Mouse (Mus musculus) layer of hippocampus, postnatal 10 days (tissue): ENCODE results near the gene Oas1c. TPM values are rescaled to one million over a fixed set of nuclear protein-coding genes. Genes with fewer than 3 reads are reported as not detected.

ENCODE experiments used
- DNase-seq, 2 experiments: peaks; one replicate each; pipeline ENCODE4 v3.0.0; 2021; ENCODE audit warnings: low spot score in 2 of 2
- microRNA-seq, 2 experiments: library from miRNA; unstranded; fragments of <30 nt; microRNA quantifications; one replicate each; pipeline ENCODE4 v1.2.0; 2021
- total RNA-seq, 2 experiments: library from RNA; stranded (reverse); gene quantifications; 2 replicates each; pipeline ENCODE4 v1.2.3; 2021

Gene Oas1c
- total RNA-seq, 2 experiments from 2014 or later = 0.47 to 1.0 TPM

DNA sequence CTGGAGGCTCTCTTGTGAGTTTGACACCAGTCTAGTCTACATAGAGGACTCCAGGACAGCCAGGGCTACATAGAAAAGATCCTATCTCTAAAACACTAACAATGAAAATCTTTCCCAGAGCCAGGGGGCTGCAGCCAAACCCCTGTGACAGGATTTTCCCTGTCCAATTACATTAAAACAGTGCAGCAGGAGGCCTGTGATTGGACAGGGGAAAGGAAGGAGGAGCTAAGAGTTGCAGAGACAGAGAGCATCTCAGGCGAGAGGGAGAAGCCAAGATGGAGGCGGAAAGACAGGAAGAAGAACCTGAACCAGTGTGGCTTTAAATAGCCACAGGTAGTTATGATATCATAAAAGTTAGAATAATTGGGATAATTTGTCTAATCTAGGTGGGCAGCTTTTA, 29.9 kb downstream of the Oas1c start:
- no peak for DNase-seq

DNA sequence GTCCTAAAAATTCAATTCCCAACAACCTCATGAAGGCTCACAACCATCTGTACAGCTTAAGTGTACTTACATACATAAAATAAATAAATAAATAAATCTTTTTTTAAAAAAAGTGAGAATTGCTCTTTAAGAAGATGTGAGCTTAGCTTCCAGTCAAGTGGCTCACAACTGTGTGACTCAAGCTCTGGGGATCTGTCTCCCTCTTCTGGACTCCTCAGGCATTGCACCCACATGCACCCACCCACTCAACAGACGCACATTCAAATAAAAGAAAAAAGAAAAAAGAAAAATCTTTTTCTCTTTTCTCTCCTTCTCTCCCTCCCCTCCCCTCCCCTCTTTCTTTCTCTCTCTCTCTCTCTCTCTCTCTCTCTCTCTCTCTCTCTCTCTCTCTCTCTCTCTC, 30.7 kb downstream of the Oas1c start:
- DNase-seq = peak in 1 of 2 experiments; percentile 28

DNA sequence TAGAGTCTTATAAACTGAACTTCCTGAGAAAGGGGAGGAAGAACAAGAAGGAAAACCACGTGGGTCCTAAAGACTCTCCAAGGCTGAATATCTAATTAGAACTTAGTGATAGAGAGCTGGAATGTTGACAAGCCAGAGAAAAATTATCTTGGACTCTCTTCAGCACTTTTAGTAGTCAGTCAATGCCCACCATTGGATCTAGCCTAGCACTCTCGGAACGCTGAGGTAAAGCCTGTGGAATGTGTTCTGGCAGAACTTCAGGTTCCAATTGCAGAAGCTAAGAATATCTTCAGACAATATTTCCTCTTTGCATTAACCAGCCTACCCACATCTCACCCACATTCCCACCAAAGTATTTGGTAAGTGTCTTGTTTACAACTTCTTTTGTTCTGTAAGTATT, 32.4 kb downstream of the Oas1c start:
- no peak for DNase-seq

DNA sequence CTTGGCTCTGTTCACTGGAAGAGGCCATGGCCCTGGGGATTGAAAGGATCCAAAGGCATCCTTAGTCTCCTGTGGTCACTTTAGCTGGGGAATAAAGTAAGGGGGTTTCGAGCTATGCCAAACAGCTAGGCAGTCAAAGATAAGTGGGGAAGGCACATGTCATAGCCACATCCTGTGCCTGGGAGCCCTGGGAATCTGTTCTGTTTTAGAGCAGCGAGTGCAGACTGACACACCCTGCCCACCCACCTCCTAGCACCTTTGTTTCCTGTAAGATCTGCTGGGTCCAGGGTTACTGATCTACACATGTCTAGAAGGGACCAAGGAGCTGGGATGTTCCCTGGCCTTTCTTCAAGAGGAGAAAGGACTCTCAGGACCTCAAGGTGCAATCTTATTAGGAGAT, 33.4 kb downstream of the Oas1c start:
- DNase-seq = no peak

DNA sequence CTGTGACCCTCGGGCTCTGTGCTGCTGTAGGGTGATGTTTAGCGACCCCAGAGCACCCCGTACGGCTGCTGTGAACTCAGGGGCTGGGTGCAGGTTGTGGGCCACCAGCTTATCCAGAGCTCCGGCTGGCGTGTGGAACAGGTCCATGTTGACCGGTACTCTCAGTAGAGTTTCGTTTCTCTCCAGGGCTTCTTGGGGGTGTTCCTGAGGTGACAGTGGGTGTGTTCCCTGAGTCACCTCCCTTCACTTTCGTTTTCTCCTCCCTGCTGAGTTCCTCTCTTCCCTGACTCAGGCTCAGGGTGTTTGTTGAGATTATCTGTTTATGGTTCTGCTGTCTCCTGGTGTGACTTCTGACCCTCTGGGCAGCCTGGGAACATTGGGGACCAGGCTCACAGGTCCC, 34.8 kb downstream of the Oas1c start, which contains the start of gene Oas3:
Gene Oas3 (minus strand): TSS at position 184 of the 400 bp plus-strand sequence.
- DNase-seq = no peak

DNA sequence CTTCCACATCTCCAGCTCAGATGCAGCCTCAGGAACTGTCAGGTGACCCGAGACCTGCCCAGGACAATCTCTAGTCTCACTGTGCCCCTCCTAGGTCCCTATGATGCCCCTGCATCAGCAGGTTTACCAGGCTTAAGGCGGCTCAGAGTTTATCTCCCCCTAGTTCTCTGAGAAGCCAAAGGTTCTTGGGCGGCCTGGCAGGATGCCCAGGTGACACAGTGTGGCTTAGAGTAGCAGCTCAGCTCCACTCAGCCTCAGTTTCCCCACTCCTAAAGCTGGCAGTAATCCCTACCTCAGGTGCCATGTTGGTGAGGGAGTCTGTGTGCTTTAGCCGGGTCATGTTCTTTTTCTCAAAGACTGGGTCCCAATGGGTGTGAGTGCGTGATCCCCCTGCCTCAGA, 35.5 kb downstream of the Oas1c start:
- DNase-seq = no peak

DNA sequence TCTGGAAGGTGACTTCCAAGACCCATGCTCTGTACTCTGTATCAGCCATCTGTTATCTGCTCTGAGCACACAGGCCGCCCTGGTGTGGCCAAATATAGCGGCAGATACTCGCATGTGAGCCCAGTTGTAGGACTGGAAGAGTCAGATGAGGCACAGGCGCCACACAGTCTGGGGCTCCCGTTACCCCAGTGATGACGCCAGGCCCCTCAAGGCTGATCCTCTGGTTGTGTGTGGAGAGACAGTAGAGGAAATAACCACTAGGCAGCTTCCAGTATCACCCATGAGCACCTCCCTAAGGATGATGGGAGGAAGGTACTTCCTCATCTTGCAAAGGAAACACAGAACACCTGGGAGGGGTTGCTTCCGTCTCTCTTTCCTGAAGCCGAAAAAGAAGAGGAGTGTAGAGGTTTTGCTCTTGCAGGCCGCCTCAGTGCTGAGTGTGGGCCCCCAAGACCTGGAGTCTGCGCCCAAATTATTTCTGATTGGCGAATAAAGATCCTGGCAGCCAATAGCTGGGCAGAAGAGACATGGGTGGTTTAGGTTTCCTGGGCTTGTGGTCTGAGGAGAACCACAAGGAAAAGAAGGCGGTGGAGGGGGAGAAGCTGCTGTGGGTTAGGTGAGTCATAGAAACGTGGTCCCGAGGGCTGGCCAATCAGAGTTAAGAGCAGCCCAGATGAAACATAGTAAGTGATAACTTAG, 36.9 kb downstream of the Oas1c start:
- no peak for DNase-seq

DNA sequence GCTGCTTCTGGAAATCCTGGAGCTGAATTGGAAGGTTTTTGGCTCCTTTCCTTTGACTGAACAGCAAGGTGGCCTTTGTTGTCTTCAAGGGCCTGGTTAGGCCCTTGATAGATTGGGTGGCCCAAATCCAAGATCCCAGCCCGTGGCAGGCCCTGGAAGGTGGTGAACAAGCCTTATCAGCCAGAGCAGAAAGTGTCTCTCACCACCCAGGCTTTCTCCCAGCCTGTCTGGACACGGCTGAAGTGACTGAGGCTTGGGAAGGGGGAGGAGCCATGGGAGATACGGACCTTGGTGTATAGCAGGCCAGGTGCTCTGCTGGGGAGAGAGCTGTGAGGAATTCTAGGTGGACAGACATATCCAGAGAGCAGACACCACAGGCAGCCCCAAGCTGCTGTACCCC, 42.9 kb downstream of the Oas1c start:
- no peak for DNase-seq

DNA sequence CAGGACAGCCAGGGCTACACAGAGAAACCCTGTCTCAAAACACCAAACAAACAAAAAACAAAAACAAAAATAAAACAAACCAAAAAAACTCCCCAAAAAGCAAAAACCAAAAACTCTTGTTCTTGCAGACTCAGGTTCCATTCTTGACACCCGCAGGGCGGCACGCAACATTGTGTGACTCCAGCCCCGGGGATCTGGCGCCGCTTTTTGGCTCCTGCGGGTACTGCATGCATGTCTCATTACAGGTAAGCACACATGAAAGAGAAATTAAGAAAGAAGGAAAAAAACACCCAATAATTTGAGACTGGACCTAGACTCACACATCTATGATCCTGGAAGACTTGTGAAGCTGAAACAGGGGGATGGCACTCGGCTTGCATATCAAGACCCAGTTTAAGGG, 47.3 kb downstream of the Oas1c start:
- DNase-seq = no peak

DNA sequence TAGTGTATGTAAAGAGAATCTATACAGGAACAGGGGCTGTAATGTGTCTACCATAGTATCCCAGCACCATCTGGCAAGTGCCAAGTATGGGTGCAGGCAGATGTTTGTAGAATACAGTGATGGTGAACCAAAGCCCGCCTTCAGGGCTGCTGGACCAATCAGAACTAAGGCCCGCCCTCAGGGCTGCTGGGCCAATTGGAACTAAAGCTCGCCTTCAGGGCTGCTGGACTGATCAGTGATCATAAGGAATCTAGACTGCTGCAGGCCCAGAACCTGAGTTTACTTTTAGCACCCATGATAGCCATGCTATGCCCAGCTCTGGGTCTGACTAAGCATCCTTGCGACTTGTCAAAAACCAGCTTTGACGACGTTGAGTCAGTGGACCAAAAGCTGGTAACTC, 50.4 kb downstream of the Oas1c start:
- DNase-seq = no peak

DNA sequence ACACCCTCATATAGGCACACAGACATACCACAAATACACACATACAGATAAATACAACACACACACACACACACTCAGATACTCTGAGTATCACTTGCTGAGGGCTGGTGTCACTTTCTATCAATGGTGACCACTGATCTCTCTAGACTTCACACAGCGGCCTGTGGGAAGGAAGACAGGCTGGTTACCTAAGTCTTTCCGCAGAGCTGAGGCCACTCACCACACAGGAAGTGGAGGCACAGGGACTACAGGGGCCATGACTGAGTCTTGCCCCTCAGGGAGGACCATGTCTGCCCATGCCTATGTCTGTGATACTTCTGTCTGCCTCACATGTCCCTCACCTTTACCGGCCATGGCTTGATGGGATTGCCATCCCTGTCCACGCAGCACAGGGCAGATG, 58.1 kb downstream of the Oas1c start:
- DNase-seq = no peak

DNA sequence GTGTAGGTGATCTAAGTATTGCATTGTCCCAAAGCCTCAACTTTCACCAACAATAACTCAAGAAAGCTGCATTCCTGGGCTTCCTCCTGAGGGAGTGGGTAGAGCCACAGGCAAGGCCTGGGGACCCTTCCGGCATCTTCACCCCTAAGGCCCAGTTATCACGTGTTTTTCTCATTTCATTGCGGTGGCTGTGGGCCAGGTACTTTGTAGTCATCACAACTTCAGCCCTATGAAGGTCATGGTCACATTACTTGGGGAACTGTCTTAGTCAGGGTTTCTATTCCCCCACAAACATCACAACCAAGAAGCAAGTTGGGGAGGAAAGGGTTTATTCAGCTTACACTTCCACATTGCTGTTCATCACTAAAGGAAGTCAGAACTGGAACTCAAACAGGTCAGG, 59.5 kb downstream of the Oas1c start:
- no peak for DNase-seq

DNA sequence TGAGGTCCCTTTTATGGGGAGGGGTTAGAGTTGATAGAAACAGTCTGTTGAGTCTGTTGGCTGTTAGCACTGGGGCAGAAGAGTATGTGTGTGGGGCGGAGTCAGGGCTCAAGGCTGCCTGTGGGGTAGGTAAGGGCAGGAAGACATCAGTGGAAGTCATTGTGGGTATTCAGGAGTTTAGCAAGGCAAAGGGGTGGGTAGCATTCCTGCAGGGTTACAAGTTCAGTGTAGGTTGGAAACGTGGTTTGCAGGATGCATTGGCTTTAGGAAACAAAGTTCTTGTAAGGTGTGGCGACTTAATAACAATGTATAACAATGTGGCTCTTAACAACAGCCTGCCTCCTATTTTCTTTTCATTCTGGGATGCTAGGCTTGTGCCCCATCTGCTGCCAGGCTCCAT, 61.1 kb downstream of the Oas1c start:
- no peak for DNase-seq

Small RNA genes within 50 kb of the gene (microRNA-seq; reads per million reads assigned to microRNA genes)
- gene Gm22907 = 0 reads per million in 2 experiments

Other genes with a start within 250 kb of the Oas1c start
- 10 to 100 TPM; 44.1 to 47.4 TPM for gene Tpcn1, start 223.8 kb downstream of the Oas1c start, total RNA-seq
- gene Iqcd, start 223.5 kb downstream of the Oas1c start, total RNA-seq = 1 to 10 TPM in 1 of 2 experiments, under 1 TPM in 1; 0.91 to 1.2 TPM
- 10 to 100 TPM; 24.1 to 27.3 TPM for gene Rita1, start 199.9 kb downstream of the Oas1c start, total RNA-seq
- 10 to 100 TPM; 45.0 to 45.1 TPM for gene Ddx54, start 199.8 kb downstream of the Oas1c start, total RNA-seq
- gene Cfap73, start 178.3 kb downstream of the Oas1c start, total RNA-seq = under 1 TPM; 0.76 to 0.80 TPM
- gene Rasal1, start 163.7 kb downstream of the Oas1c start, total RNA-seq = 100 to 1,000 TPM in 1 of 2 experiments, 10 to 100 TPM in 1; 77.2 to 112 TPM
- 10 to 100 TPM; 87.6 to 93.3 TPM for gene Dtx1, start 100.6 kb downstream of the Oas1c start, total RNA-seq
- gene Oas2, start 62.7 kb downstream of the Oas1c start, total RNA-seq = under 1 TPM in 1 of 2 experiments, not detected in 1; 0.18 TPM
- under 1 TPM; 0.33 to 0.37 TPM for gene Oas3, start 34.9 kb downstream of the Oas1c start, total RNA-seq
- gene Oas1e, start 17.0 kb downstream of the Oas1c start, total RNA-seq = not detected
- gene Oas1f, start 34.9 kb upstream of the Oas1c start, total RNA-seq = not detected
- not detected for gene Oas1h, start 48.9 kb upstream of the Oas1c start, total RNA-seq
- not detected for gene Oas1g, start 75.1 kb upstream of the Oas1c start, total RNA-seq
- under 1 TPM in 1 of 2 experiments, not detected in 1; 0.25 TPM for gene Oas1a, start 95.0 kb upstream of the Oas1c start, total RNA-seq
- under 1 TPM in 1 of 2 experiments, not detected in 1; 0.16 TPM for gene Oas1d, start 102.0 kb upstream of the Oas1c start, total RNA-seq
- gene Rph3a, start 197.6 kb upstream of the Oas1c start, total RNA-seq = 100 to 1,000 TPM; 139 to 148 TPM